Mouse (Mus musculus) small intestine, adult 2 months (tissue): ENCODE results near the gene Rcor2. TPM values are rescaled to one million over a fixed set of nuclear protein-coding genes. Genes with fewer than 3 reads are reported as not detected.

Experiments used
- H3K27ac ChIP-seq: fragments of 200-500 bp; 2 replicates; pipeline ENCODE4 v1.5.1; 2012; ENCODE audit warnings: low read depth, low read length, control low read depth, inconsistent platforms; ENCODE audit not compliant: insufficient read depth
- H3K27me3 ChIP-seq: fragments of 200-500 bp; 2 replicates; pipeline ENCODE4 v1.6.1; 2012; ENCODE audit warnings: mild to moderate bottlenecking, moderate library complexity, low read length, inconsistent platforms; ENCODE audit not compliant: control insufficient read depth, insufficient read depth
- H3K36me3 ChIP-seq: fragments of 200-500 bp; 2 replicates; pipeline ENCODE4 v1.6.1; 2012; ENCODE audit warnings: mild to moderate bottlenecking, low read length, control low read depth, inconsistent platforms; ENCODE audit not compliant: control insufficient read depth, insufficient read depth
- H3K4me1 ChIP-seq: fragments of 200-500 bp; 2 replicates; pipeline ENCODE4 v1.6.1; 2012; ENCODE audit warnings: low read length, inconsistent platforms, mixed read lengths; ENCODE audit not compliant: control insufficient read depth, insufficient read depth, insufficient read length
- H3K4me3 ChIP-seq: fragments of 200-500 bp; 2 replicates; pipeline ENCODE4 v1.5.1; 2012; ENCODE audit warnings: low read depth, mild to moderate bottlenecking, control low read depth, inconsistent platforms, low read length, moderate library complexity
- CTCF ChIP-seq: fragments of 200-500 bp; IDR thresholded peaks from 2 replicates; pipeline ENCODE4 v1.5.1; 2012; ENCODE audit warnings: low read depth, mild to moderate bottlenecking, control low read depth, inconsistent platforms, low read length, moderate library complexity, mixed read lengths; ENCODE audit not compliant: insufficient replicate concordance, insufficient read length; ENCODE audit errors: extremely low read depth
- POLR2A ChIP-seq: fragments of 200-500 bp; IDR thresholded peaks from 2 replicates; pipeline ENCODE4 v1.6.1; 2012; ENCODE audit warnings: low read depth, mild to moderate bottlenecking, control low read depth, inconsistent platforms, low read length, moderate library complexity
- WGBS: fragments of 180-500 bp; shearing (Covaris S2); methylation state at CpG from one replicate; pipeline ENCODE4 v1.1.7; 2018; 5-methylcytosine and 5-hydroxymethylcytosine counted together
- polyA plus RNA-seq: library from polyadenylated mRNA; depleted of rRNA; stranded (reverse); fragments of >200 nt; gene quantifications from 2 replicates; pipeline ENCODE4 v1.2.3, GENCODE M21; 2012

Rcor2 gene
- polyA plus RNA-seq, 1 experiment, result 1.8 TPM

DNA sequence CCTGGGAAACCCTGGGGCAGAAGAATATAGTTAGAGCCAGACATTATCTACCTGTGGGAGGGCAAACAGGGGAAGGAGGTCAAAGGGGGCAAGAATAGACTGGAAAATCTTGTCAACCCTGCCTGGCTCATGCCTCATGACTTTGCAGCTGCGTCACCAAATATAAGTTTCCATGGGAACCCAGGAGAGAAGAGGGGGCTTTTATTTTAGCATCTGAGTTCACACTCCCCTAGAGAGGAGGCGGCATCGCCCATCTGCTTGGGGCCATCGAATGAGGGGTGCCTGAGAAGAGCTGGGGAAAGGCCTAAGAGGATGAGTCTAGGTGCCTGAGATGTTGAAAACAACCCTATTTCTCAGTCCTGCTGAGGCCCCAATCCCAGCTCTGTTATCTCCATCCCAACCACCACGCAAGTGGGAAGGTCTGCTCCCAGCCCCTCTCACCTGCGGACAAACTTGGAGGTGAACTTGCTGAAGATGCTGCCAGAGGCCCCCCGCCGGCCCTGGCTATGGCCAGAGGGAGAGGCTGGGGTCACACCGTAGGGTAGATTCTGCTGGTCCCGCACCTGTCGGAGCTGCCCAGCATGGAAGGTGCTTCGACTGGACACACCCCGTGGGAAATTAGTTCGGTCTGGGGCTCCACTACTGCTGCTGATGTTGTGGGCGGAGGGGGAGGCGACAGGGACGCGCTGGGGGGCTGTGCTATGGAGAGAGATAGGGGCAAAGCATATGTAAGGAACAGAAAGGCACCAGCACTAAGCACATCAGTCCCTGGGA, 13.6 kb downstream of the Rcor2 start:
- Histone ChIP-seq H3K4me1 (no peaks in the 10 kb centered on the region), H3K4me3 (no peak overlapping the region), H3K36me3 (peaks cover 94% of the 10 kb centered on the region), H3K27me3 (no peaks in the 10 kb centered on the region), H3K27ac (no peak overlapping the region)
- 86% methylated on average over 18 of the region's 18 CpGs for WGBS
- TF ChIP-seq POLR2A, result no peak
- TF ChIP-seq CTCF, result no peak

DNA sequence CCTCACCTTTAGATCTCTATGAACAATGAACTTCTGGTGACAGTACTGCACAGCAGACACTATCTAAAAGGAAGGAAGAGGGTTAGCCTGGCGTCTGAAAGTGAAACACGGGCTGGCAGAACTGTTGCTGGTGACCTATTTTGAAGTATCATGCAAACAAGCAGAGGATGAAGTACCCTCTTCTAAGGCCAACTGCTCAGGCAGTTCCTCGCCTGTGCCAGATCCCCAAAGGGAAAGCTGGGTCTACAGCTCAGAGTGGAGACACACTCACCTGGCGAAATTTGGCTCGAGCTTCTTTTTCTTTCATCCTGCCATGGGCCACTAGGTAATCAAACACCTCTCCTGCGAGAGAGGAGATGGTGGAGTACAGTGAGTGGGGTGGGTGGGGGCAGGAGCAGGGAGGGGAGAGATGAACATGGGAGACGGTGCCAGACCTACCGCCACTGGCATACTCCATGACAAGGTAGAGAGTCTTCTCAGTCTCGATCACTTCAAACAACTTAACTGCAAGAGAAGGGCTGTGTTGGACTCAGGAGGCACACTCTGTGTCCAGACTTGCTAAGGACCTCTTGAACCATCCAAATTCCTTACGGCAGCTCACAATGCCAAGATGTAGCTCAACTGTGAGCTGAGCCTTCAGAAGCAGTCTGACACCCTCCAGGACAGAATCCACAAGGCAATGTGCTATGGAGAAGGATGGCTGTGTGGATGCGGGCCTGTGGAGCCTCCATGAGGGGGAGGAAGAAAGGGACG, 19.6 kb downstream of the Rcor2 start:
- Histone ChIP-seq H3K27ac (no peak overlapping the region), H3K4me1 (no peaks in the 10 kb centered on the region; the same call in 1 of the 2 replicates), H3K27me3 (no peaks in the 10 kb centered on the region), H3K4me3 (no peak overlapping the region), H3K36me3 (peaks cover 72% of the 10 kb centered on the region)
- TF ChIP-seq POLR2A, result no peak
- no peak for TF ChIP-seq CTCF
- WGBS, result 84% methylated on average over 12 of the region's 12 CpGs

DNA sequence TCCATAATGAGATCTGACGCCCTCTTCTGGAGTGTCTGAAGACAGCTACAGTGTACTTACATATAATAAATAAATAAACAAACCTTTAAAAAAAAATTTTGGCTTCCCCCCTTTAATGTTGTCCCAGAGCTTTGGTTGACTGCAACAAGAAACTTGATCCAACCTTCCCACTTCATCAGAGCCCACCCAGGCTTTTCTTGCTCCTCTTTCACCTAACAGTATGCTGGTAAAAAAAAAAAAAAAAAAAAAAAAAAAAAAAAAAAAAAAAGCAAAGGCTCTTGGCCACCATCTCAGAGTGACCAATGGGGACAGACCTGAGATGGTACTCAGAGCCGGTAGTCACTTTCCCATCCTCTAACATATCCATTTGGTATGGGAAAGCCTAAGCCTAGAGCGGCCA, 21.2 kb downstream of the Rcor2 start:
- Histone ChIP-seq H3K4me3 (no peak overlapping the region), H3K27ac (no peak overlapping the region), H3K4me1 (peaks cover 6% of the 10 kb centered on the region; the same call in 1 of the 2 replicates), H3K36me3 (peaks cover 57% of the 10 kb centered on the region), H3K27me3 (no peaks in the 10 kb centered on the region)
- TF ChIP-seq CTCF (no peak), POLR2A (no peak)
- WGBS, result 89% methylated on average over 3 of the region's 3 CpGs

DNA sequence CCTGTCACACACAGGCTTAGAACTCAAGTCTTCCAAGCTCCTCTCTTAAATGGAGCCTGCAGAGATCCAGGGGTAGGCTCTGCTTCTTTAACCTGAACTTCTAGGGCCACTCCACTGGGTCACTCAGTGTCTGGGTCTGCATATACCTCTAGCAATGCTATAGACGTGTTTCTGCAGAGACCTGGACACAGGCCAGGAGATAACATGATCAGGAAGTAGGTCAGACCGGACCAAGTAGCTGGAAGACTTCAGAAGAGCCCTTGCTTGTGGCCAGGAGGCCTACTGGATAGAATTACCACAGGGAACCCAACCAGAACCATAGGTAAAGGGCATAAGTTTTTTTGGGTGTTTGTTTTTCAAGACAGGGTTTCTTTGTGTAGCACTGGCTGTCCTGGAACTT, 22.6 kb downstream of the Rcor2 start:
- Histone ChIP-seq H3K27ac (no peak overlapping the region), H3K4me1 (peaks cover 6% of the 10 kb centered on the region; the same call in 1 of the 2 replicates), H3K36me3 (peaks cover 42% of the 10 kb centered on the region), H3K27me3 (no peaks in the 10 kb centered on the region), H3K4me3 (no peak overlapping the region)
- WGBS, result 2% methylated on average over 2 of the region's 2 CpGs
- TF ChIP-seq CTCF (no peak), POLR2A (no peak)

DNA sequence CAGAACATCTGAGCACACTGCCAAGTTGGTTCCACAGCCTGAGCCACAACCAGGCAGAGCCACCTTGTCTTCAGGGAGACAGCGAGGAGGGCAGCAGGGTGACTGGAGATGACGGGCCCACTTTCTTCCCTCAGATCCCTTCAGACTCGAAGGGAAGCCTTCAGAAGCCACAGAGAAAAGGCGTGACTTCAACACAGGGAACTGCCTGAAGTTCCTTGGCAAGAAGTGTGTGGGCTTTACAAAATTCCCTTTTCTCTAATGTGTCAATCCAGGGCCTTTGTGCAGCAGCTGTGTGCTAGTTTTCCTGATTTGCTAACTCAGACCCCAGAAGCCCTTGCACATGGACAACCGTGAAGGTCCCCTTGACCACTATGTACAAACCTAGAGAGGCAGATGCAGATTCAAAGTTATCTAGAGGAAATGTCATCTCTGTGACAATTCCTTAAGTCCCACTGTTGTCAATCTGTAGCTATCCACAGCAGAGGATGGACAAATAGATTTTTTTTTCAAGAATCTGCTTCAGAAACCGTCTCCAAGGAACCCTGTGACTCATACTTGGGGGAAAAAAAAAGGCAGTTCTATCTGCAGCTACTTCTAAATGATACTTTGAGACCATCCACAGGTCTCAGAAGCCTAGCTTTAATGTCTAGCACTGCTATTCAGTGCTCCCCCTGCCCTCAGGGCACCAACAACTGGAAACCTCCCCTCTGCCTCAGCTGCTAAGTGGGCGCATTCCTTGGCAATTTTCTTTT, 25.0 kb downstream of the Rcor2 start:
- no peak overlapping the region for H3K4me3 ChIP-seq
- TF ChIP-seq POLR2A, result no peak
- TF ChIP-seq CTCF, result no peak
- H3K36me3 ChIP-seq, result peaks cover 20% of the 10 kb centered on the region
- H3K27me3 ChIP-seq, result no peaks in the 10 kb centered on the region
- peaks cover 12% of the 10 kb centered on the region; the same call in 1 of the 2 replicates for H3K4me1 ChIP-seq
- 73% methylated on average over 7 of the region's 7 CpGs for whole genome bisulfite sequencing
- H3K27ac ChIP-seq, result no peak overlapping the region

DNA sequence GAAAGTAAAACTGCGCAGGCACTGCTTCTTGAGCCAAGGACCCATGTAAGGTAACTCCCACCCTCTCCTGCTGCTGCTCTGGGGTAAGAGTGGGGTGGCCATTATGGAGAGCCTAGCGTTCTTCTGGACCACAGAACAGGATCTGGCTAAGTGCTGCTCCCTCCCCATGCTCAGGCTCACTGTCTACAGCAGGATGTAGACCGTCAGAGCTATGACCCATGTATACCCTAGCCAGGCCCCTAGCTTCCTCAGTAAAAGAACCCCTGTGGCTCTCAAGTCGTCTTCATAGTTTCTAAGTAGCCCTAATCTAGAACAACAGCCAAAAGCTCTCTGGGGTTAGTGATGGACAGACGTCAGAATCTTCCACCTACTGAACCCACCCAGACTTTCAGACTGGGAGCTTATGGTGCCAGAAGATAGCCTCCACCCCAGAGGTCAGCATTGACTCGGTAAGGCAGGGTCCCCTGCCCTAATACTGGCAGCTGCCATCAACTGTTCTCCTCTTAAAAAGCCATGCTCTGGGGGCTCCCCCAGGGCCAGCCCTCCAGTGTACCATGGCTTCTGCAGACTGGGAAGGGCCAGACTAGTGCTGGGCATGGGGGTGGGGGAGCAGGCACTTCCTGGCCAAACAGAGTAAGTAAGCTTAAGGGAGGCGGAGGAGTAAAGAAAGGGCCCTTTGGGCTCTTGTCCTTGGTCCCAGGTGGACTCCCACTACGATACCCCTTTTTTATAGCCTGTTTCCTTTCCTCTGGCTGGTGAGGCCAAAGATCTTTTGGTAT, 27.2 kb downstream of the Rcor2 start:
- H3K4me1 ChIP-seq, result peaks cover 12% of the 10 kb centered on the region; the same call in 1 of the 2 replicates
- peaks cover 12% of the 10 kb centered on the region for H3K36me3 ChIP-seq
- H3K27ac ChIP-seq, result peak overlapping the region; percentile 100
- TF ChIP-seq POLR2A, result no peak
- TF ChIP-seq CTCF, result no peak
- H3K4me3 ChIP-seq, result peak overlapping the region; percentile 60
- 23% methylated on average over 8 of the region's 8 CpGs for WGBS
- H3K27me3 ChIP-seq, result no peaks in the 10 kb centered on the region
